Mouse (Mus musculus) induced T-regulatory cell, adult 2 months (primary cell): ENCODE data around the gene Rspo3.

Experiments
- DNase-seq: peaks from one replicate; pipeline ENCODE4 v3.0.0-alpha.2; 2012; ENCODE audit warnings: low read depth

The Rspo3 gene

GRCm38 (mm10) chr10:29535546-29536260 is at the start of gene Rspo3:
TSS of gene Rspo3 (minus strand) at chr10:29535867.
- DNase-seq, result no peak

DNA sequence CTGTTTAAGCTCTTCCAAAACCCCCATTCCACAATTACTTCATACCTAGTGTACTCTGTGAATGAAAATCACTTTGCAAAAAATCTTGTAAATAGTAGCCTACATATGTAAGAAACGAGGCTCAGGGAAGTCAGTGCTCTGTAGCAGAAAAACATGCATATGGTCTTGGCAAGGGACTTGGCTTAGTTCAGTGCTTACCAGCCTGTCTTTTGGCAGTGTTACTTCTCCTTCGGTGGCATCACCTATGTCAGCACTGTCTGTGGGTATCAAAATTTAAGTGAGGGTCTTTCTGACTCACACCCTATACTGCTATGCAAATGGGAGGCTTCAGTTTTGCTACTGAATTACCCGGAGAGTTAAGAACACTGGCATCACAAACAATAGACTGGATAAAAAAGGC is 46.3 kb upstream of the Rspo3 start:
- DNase-seq, result no peak

DNA sequence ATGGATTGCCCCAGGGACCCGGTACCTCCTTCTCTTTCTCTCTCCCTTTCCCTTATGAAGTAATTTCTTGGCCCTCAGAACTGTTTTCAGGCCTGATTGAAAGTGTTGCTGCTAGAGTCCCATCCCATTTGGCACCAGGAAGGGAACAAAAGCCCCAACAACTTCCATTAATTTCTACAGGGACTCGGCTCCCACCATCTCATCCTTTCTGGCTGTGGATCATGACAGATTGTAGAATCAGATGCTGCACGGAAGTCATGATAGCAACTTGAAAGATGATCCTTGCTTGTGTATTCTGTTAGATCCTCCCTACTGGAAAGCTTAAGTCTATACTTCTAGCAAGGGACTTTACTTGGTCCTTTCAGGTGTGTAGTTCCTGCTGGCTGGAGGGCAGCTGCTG is 45.8 kb upstream of the Rspo3 start:
- DNase-seq, result no peak

DNA sequence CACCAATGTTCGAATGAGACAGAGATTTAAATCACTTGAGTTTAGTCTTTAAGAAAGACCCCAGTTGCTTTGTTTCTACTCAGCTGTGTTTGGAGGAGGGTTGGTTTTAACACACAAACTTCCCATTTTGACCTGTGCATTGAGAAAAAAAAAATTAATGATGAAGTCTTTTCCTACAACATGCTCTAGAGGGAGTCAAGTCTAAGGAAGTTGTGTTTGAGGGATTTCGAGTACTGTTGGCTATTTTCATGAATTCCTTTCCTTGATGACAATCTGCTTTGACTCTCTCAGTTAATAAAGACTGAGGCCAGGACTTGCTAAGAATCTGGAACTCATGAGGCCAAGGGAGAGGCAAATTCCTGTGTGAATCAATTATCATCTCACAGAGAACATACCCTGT is 20.3 kb upstream of the Rspo3 start:
- DNase-seq, result no peak

DNA sequence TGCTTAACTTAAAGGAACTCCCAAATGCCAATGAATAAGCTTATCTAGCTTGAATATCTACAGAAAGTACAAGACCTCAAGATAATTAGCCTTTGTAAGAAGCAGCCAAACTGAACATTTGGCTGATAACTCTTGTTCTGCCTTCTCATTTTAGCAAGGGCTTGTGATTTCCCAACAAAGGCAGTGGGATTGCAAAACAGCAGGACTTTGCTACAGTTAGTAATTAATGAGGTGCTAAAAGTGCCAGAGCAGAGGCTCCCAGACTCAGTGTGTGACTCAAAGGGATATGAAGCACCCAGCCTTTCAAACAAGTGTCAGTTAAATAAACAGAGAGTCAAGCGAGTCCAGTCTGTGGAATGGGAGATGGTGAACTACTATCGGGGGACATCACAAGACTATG is 18.7 kb upstream of the Rspo3 start:
- DNase-seq, result no peak

GRCm38 (mm10) chr10:29542982-29543381 is 7.3 kb upstream of the Rspo3 start:
- no peak for DNase-seq

GRCm38 (mm10) chr10:29539516-29539915 is 3.8 kb upstream of the Rspo3 start:
- DNase-seq, result no peak

DNA sequence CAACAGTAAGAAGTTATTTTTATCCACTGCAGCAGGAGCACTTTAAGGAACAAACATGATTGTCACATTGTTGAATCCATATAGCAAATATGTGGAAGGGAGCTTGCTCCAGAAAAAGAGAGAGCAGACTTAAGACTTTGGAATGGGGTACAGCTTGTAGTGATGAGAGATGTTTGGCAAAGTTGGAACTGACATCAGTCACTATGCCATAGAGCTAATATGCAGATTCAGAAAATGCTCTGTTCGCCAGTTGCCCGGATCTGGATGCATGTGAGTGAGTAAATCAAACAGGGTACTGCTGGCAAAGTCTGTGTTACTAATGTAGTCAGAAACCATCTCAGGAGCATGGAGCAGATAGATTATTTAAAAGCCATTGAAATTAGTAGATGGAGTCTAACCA is 3.1 kb upstream of the Rspo3 start:
- no peak for DNase-seq

DNA sequence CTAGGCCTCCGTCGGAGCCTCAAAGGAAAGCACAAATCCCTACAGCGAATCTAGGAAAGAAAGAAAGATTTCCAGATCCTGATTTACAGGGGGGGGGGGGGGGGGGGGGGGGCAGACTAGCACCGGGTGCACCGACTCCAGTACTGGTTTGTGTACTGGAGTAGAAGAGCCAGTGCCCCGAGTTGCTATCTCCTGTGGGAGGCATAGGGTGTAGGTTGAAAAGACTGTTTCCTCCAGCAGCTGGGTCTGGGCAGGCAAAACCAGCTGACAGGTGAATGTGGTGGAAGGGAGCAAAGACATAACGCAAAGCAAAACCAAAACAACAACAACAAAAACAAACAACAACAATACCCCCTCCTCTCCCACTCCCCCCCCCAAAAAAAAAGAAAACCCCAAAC is 838 bp downstream of the Rspo3 start:
- DNase-seq, result no peak

DNA sequence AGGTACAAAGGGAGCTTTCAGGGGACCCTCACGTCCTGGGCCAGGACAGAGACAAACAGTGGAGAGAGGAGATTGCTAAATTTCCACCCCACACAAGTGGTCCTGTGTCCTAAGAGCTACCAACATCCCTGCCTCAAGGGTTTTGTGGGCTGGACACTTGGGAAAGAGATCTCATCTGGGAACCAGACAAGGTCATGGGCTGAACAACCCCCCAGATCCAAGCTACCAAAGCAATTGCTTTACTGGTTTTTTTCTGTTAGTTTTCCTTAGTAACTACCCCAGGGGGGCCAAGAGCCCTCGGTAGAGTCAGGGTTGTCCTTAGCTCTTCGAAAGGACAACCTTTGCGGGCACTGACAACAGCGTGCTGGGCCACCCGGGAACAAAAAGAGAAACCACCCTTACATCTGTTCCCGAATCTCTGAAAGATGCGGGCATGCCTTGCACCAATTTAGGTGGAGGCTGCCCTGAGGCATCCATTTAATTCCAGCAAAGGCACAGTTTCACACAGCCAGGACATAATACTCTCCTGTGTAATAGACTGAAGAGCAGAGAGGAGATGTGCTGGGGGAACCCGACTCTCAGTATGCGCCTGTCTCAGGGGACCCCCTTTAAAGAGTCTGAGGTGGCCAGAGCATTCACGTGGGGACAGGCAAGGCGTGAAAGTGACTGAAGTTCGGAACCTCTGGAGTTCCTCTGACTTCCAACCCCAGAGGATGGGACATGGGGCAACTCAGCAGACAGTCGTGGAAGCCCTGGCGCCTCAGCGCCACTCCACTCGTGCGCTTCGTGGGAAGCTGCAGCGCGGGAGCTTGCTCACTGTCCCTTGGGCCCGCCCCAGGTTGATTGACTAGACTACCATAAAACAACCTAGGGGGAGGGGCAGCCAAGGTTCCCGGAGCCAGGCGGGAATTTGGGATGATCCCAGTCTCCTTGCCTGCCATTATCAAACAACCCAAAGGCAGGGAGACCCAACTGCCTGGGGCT is 1.5 kb downstream of the Rspo3 start:
- DNase-seq, result no peak

GRCm38 (mm10) chr10:29532821-29533715 is 2.6 kb downstream of the Rspo3 start:
- DNase-seq, result peak; percentile 25

GRCm38 (mm10) chr10:29513563-29513962 is 22.1 kb downstream of the Rspo3 start:
- no peak for DNase-seq

DNA sequence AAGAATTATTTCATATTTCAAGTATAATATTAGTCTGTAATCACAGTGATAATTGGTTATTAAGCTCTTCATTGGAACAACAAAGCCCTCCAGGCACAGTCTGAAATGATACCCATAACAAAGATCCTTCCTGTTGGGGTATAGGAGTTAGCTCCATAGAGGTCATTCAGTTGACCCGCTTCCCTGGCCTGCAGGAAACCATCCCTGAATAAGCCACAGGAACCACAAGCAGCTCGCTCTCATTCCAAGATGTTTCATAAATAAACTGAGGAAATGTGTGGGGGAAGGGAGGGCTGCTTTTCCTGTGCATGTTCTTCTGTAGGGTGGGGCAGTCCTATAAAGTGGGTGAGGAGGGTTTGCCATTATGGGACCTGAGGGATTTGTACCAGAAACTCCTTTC is 27.5 kb downstream of the Rspo3 start:
- DNase-seq, result no peak

- DNase-seq, result no peak
Measured at GRCm38 (mm10) chr10:29497205-29497822, 38.4 kb downstream of the Rspo3 start.

- no peak for DNase-seq
Measured at GRCm38 (mm10) chr10:29493996-29494395, 41.7 kb downstream of the Rspo3 start.

GRCm38 (mm10) chr10:29480945-29481344 is 54.7 kb downstream of the Rspo3 start:
- DNase-seq, result no peak

DNA sequence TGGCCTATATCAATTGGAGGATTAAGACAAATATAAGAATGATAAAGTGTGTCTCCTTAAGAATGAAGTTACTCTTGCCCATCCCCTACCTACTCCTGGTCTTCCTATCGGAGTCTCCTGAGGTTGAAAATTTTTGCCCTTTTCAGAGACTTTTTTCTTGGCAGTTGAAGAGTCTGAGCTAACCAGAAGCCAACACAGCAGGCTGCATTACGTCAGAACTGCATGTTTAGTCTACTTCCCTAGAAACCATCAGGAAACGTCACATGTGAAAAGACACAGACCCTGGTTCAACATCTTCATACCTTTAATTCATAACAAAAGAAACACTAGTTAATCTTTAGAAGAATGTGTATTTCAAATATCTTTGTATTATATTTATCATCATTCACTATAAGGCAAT is 56.3 kb downstream of the Rspo3 start:
- DNase-seq, result no peak

GRCm38 (mm10) chr10:29470454-29470853 is 65.2 kb downstream of the Rspo3 start:
- no peak for DNase-seq

GRCm38 (mm10) chr10:29460100-29460499 is 75.6 kb downstream of the Rspo3 start:
- no peak for DNase-seq

DNA sequence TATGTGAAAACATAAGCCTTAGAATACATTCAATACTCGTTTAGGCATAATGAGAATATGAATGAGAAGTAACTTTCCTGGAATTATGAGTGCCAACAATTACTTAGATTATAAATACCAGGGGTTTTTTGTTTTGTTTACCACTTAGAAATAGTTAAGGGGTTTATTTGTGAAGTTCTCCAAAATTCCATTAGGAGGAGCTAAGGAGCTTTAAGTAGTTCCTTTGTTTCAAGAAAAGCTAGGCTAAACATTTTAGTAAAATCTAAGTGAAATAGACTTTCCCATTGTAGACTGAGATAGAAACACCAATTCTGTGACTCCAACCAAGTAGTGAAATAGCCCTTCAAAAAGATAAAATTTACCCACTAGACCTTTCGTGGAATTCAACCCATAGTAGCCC is 76.0 kb downstream of the Rspo3 start:
- peak; percentile 4 for DNase-seq

DNA sequence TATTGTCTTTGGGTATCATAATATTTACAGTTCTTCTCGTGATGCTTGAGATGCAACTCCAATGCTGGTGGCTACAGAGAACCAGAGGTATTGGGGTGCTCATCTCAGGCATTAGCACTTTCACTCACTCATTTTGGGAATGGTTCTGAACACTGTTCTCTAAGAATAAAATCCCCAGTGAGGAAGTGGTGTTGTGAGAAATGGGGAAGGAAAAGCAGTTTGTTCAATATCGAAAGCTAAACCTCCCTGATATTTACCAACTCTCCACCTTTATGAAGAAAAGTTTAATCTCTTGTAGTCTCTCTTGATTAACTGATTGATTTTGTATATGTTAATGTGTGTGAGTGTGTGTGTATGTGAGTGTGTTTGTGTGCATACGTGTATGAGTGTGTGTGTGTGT is 90.6 kb downstream of the Rspo3 start:
- DNase-seq, result no peak

GRCm38 (mm10) chr10:29441297-29441696 is 94.4 kb downstream of the Rspo3 start:
- DNase-seq, result no peak
